Mouse (Mus musculus) neural tube, embryonic 13.5 days (tissue): ENCODE measurements around the gene Cox7b. TPM values are rescaled to one million over a fixed set of nuclear protein-coding genes. Genes with fewer than 3 reads are reported as not detected.

Experiments
- ATAC-seq: fragments of 200-750 bp; cut with Nextera tagmentation; 2 replicates; pipeline ENCODE4 v1.8.0; 2017; ENCODE audit warnings: low read depth, mild to moderate bottlenecking, moderate TSS enrichment, moderate library complexity
- H3K27ac ChIP-seq: fragments of 300-500 bp; sonication (generic); replicated peaks from 2 replicates; pipeline ENCODE4 v1.5.1; 2015; ENCODE audit warnings: moderate library complexity, mild to moderate bottlenecking, inconsistent platforms
- H3K27me3 ChIP-seq: fragments of 300-500 bp; sonication (generic); 2 replicates; pipeline ENCODE4 v1.6.1; 2015; ENCODE audit warnings: mild to moderate bottlenecking, inconsistent platforms
- H3K36me3 ChIP-seq: fragments of 300-500 bp; sonication (generic); 2 replicates; pipeline ENCODE4 v1.6.1; 2015; ENCODE audit warnings: mild to moderate bottlenecking, inconsistent platforms
- H3K4me1 ChIP-seq: fragments of 300-500 bp; sonication (generic); replicated peaks from 2 replicates; pipeline ENCODE4 v1.6.1; 2015; ENCODE audit warnings: inconsistent platforms
- H3K4me2 ChIP-seq: fragments of 300-500 bp; sonication (generic); 2 replicates; pipeline ENCODE4 v1.6.1; 2015; ENCODE audit warnings: inconsistent platforms, mild to moderate bottlenecking, moderate library complexity
- H3K4me3 ChIP-seq: fragments of 300-500 bp; sonication (generic); 2 replicates; pipeline ENCODE4 v1.5.1; 2015; ENCODE audit warnings: mild to moderate bottlenecking, inconsistent platforms
- H3K9ac ChIP-seq: fragments of 300-500 bp; sonication (generic); 2 replicates; pipeline ENCODE4 v1.6.1; 2015; ENCODE audit warnings: moderate library complexity, mild to moderate bottlenecking, inconsistent platforms
- H3K9me3 ChIP-seq: fragments of 300-500 bp; sonication (generic); 2 replicates; pipeline ENCODE4 v1.6.1; 2016; ENCODE audit warnings: inconsistent platforms
- WGBS: fragments of 180-500 bp; shearing (Covaris S2); methylation state at CpG from one replicate; pipeline ENCODE4 v1.1.7; 2015; 5-methylcytosine and 5-hydroxymethylcytosine counted together
- polyA plus RNA-seq: library from polyadenylated mRNA; unstranded; fragments of >200 nt; fragmentation: Nextera tagmentation; extraction: Ambion mirVana; gene quantifications from 2 replicates; pipeline ENCODE4 v1.2.1, GENCODE M21; 2015

The Cox7b gene
- polyA plus RNA-seq, 1 experiment from 2014 or later, result 442 TPM

DNA sequence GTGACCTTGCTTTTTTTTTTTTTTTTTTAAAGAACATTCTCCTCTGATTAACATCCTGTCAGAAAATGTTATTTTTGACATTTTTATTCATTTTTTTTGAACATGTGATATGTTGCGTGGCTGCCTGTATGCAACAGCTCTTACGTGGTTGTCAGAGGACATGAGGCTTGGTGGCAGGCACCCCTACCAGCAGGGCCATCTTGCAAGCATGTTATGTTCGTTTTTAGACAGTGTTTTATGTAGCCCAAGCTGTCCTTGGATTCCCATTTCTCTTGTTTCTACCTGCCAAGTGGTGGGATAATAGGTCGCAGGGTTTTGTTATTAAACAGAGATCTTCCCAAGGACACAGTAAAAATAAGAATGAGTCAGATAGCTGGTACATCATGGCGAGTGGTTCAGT is 14.7 kb downstream of the Cox7b start:
- Histone ChIP-seq H3K4me3 (no peak overlapping the region), H3K27ac (no peak overlapping the region), H3K9me3 (no peaks in the 10 kb centered on the region), H3K9ac (no peak overlapping the region), H3K4me1 (peaks cover 27% of the 10 kb centered on the region), H3K36me3 (no peaks in the 10 kb centered on the region), H3K27me3 (no peaks in the 10 kb centered on the region), H3K4me2 (peak overlapping the region; percentile 14; the same call in 1 of the 2 replicates)
- WGBS, result 81% methylated on average over 5 of the region's 5 CpGs
- ATAC-seq, result no peak

DNA sequence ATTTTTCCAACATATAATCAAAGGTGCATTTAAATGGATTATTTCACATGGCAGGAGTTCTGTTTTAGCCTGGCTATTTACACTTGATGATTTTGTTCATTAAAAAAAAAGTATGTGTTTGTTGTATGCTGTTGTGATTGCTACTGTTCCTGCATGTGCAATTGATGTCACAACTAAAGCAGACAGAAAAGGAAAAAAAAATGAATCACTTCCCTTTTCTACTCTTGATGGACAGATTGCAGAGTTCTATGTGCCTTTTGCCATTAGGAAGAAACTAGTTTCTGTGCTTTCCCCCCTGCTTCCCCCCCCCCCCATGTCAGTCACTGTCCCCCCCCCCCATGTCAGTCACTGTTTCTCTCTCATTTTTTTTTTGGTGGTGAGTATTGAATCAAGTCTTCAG is 15.6 kb downstream of the Cox7b start:
- Histone ChIP-seq H3K27ac (no peak overlapping the region), H3K9me3 (no peaks in the 10 kb centered on the region), H3K4me2 (no peak overlapping the region), H3K4me3 (no peak overlapping the region), H3K4me1 (peaks cover 27% of the 10 kb centered on the region), H3K9ac (no peak overlapping the region), H3K36me3 (no peaks in the 10 kb centered on the region), H3K27me3 (no peaks in the 10 kb centered on the region)
- no peak for ATAC-seq

DNA sequence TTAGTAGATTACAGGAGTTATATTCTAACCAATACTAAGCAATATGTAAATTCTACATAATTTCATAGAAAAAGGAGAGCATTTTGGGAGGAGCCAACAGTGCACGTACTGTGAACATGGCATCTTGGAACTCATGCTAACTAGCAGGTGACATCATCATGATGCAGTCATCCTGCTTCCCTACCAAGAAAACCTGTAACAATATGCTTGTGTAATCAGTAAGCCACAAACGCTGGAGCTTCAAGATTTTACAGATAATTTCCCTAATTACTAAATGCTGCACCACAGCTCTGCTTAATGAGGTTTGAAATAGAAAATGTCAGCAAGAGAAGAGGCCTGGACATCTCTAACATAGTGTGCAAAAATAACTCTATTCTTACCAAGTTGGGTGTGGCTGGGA is 20.2 kb downstream of the Cox7b start:
- H3K9me3 ChIP-seq, result no peaks in the 10 kb centered on the region
- no peak overlapping the region for H3K9ac ChIP-seq
- ATAC-seq, result no peak
- no peak overlapping the region for H3K4me2 ChIP-seq
- H3K36me3 ChIP-seq, result no peaks in the 10 kb centered on the region
- no peak overlapping the region for H3K27ac ChIP-seq
- 66% methylated on average over 2 of the region's 2 CpGs for WGBS
- H3K4me1 ChIP-seq, result peaks cover 7% of the 10 kb centered on the region; the same call in 1 of the 2 replicates
- no peaks in the 10 kb centered on the region for H3K27me3 ChIP-seq
- no peak overlapping the region for H3K4me3 ChIP-seq

DNA sequence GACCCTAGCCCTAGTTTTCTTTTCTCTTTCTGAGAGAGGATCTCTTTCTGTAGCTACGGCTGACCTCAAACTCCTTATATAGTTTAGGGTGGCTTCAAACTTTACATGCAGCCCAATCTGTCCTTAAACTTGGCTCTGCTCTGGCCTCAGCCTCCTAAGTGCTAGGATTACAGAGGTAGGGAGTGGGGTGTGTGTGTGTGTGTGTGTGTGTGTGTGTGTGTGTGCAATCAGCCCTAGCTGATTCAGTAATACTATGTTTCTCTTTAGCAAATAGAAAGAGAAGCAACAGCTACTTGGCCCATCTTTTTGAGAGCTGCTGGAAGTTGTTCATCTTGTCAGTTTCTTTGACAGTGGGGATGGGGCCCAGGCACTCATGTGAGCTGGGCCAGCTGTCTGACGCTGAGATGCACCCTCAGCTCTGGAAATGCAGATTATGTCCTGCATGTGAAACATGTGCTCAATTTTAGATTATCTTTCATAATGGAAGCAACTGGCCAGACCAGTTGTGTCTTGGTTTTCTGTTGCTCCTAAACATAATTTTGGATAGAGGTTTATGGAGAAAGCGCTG is 21.8 kb downstream of the Cox7b start:
- no peaks in the 10 kb centered on the region for H3K27me3 ChIP-seq
- H3K36me3 ChIP-seq, result no peaks in the 10 kb centered on the region
- H3K9ac ChIP-seq, result no peak overlapping the region
- H3K4me2 ChIP-seq, result no peak overlapping the region
- 81% methylated on average over 3 of the region's 3 CpGs for WGBS
- H3K4me1 ChIP-seq, result peaks cover 2% of the 10 kb centered on the region; the same call in 1 of the 2 replicates
- H3K9me3 ChIP-seq, result no peaks in the 10 kb centered on the region
- ATAC-seq, result no peak
- H3K27ac ChIP-seq, result no peak overlapping the region
- H3K4me3 ChIP-seq, result no peak overlapping the region

DNA sequence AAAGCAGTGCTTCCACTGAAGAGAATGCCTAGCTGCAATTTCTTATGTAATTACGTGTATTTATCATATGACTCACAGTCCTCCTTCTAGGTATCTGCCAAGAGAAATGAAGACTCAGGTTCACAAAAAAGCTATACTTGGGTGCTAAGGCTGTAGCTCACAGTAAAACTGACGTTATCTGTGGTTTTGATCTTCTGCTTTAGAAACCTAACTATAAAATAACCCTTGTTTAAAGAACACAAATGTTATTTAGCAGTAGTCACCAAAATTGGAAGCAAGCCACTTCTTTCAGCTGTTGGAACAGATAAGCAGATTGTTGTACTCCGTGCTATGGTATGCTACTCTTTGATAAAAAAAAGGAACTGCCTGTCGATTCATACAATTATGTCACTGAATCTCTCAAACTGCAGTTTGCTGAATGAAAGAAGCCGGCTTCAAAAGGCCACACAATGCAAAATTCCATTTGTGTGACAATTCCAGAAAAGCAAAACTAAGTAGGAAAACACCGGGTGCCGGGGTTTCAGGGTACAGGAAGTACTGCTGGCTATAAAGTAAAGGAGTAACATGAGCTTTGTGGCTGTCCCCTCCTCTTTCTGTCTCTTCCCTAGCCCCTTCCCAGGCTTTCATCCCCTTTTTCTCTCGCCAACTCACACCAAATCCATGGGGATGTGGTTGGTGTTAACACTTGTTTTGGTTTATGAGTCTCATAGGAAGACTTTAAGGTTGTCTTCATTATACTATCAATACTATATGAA is 28.5 kb downstream of the Cox7b start:
- no peaks in the 10 kb centered on the region for H3K36me3 ChIP-seq
- WGBS, result 35% methylated on average over 8 of the region's 8 CpGs
- no peaks in the 10 kb centered on the region; the same call in none of the 2 replicates for H3K27me3 ChIP-seq
- H3K4me3 ChIP-seq, result no peak overlapping the region
- H3K27ac ChIP-seq, result no peak overlapping the region
- no peak overlapping the region for H3K9ac ChIP-seq
- ATAC-seq, result no peak
- H3K4me1 ChIP-seq, result peaks cover 19% of the 10 kb centered on the region
- H3K4me2 ChIP-seq, result no peak overlapping the region
- H3K9me3 ChIP-seq, result no peaks in the 10 kb centered on the region

DNA sequence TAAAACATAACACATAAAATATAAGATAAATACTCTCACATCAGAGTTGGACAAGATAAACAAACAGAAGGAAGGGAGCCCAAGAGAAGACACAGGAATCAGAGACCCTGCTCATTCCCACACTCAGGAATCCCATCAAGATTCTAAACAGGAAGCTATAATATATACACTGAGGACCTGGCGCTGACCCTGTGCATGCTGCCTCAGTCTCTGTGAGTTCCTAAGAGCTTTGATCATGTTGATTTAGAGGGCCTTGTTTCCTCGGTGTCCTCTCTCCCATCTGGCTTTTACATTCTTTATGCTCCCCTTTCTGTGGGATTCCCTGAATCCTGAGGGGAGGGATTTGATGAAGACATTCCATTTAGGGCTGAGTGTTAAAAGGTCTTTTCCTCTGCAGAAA is 30.0 kb downstream of the Cox7b start:
- Histone ChIP-seq H3K9ac (no peak overlapping the region), H3K27me3 (no peaks in the 10 kb centered on the region; the same call in none of the 2 replicates), H3K4me3 (no peak overlapping the region), H3K27ac (no peak overlapping the region), H3K9me3 (no peaks in the 10 kb centered on the region), H3K4me1 (peaks cover 19% of the 10 kb centered on the region), H3K4me2 (no peak overlapping the region), H3K36me3 (no peaks in the 10 kb centered on the region)
- no peak for ATAC-seq
- 32% methylated on average over 2 of the region's 2 CpGs for WGBS

DNA sequence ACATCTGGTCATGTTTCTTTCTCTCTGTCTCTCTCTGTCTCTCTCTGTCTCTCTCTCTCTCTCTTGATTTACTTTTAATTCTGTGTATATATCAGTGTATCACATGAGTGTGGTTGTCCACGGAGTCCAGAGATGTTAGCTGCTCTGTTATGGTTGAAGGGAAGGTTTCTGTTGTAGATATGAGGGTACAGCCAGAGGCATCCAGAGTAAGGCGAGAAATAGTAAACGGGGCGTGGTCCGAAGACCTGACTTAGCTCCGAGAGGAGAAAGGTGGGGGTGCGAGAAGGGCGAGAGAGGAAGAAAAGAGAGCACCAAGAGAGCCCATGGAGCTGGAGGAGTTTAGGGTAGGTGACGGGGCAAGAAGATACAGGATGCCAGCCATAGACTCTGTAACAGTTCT is 30.4 kb downstream of the Cox7b start:
- H3K4me1 ChIP-seq, result peaks cover 19% of the 10 kb centered on the region
- 59% methylated on average over 9 of the region's 9 CpGs for WGBS
- ATAC-seq, result no peak

DNA sequence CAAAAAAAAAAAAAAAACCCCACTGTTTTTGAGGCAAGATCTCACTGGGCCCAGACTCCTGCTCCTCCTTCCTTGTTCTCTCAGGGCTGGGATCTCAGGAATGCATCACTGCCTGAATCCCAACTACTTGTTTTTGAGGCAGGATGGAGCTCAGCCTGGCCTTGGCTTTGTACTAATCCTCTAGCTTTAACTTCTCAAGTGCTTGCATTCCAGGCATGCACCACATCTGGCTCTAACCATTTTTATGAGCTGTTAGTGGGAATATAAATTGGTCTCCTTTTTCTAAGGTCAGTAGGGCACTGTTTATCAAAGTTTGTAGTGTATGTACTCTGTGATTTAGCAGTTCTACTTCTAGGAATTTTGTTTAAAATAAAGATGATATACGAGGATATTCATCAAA is 32.7 kb downstream of the Cox7b start:
- Histone ChIP-seq H3K4me3 (no peak overlapping the region), H3K27me3 (no peaks in the 10 kb centered on the region; the same call in none of the 2 replicates), H3K4me2 (no peak overlapping the region), H3K4me1 (peaks cover 19% of the 10 kb centered on the region), H3K9ac (no peak overlapping the region), H3K27ac (no peak overlapping the region), H3K36me3 (no peaks in the 10 kb centered on the region), H3K9me3 (no peaks in the 10 kb centered on the region)
- 79% methylated on average over 1 of the region's 1 CpGs for WGBS
- no peak for ATAC-seq

More for the DNA sequence above, 30.4 kb downstream of the Cox7b start:
- Histone ChIP-seq H3K27ac (0 out of 2 replicates have a peak overlapping the region, but pooled peaks have one; percentile 13), H3K36me3 (no peaks in the 10 kb centered on the region), H3K4me3 (no peak overlapping the region), H3K9ac (no peak overlapping the region), H3K27me3 (no peaks in the 10 kb centered on the region; the same call in none of the 2 replicates), H3K4me2 (no peak overlapping the region), H3K9me3 (no peaks in the 10 kb centered on the region)

Other genes with a start within 250 kb of the Cox7b start
- gene Atrx, start 86.3 kb upstream of the Cox7b start, polyA plus RNA-seq, result 197 and 234 TPM in 2 replicates
- gene Magt1, start 3.8 kb upstream of the Cox7b start, polyA plus RNA-seq, result 27.3 and 34.4 TPM in 2 replicates
- gene Atp7a, start 11.6 kb downstream of the Cox7b start, polyA plus RNA-seq, result 14.8 and 16.2 TPM in 2 replicates
- gene Tlr13, start 127.5 kb downstream of the Cox7b start, polyA plus RNA-seq, result 0.21 and 0.40 TPM in 2 replicates
- gene Pgk1, start 171.4 kb downstream of the Cox7b start, polyA plus RNA-seq, result 265 and 289 TPM in 2 replicates
- 19.8 and 20.4 TPM in 2 replicates for gene Taf9b, start 205.5 kb downstream of the Cox7b start, polyA plus RNA-seq
- gene Fnd3c2, start 239.7 kb downstream of the Cox7b start, polyA plus RNA-seq, result not detected in 2 replicates